Mouse (Mus musculus) liver, embryonic 13.5 days (tissue): Measurements from ENCODE around the gene Myo1b. TPM values are rescaled to one million over a fixed set of nuclear protein-coding genes. Genes with fewer than 3 reads are reported as not detected.

Experiments used
- ATAC-seq: fragments of 200-750 bp; cut with Nextera tagmentation; 2 replicates; pipeline ENCODE4 v1.8.0; 2017; ENCODE audit warnings: low read depth, mild to moderate bottlenecking, moderate number of reproducible peaks, moderate library complexity
- DNase-seq: peaks from one replicate; pipeline ENCODE4 v3.0.0; 2022
- H3K27ac ChIP-seq: fragments of 300-500 bp; sonication (generic); 2 replicates; pipeline ENCODE4 v1.5.1; 2015; ENCODE audit warnings: moderate library complexity, mild to moderate bottlenecking, inconsistent platforms
- H3K27me3 ChIP-seq: fragments of 300-500 bp; sonication (generic); 2 replicates; pipeline ENCODE4 v1.6.1; 2015; ENCODE audit warnings: mild to moderate bottlenecking, inconsistent platforms
- H3K36me3 ChIP-seq: fragments of 300-500 bp; sonication (generic); 2 replicates; pipeline ENCODE4 v1.6.1; 2015; ENCODE audit warnings: mild to moderate bottlenecking, inconsistent platforms
- H3K4me1 ChIP-seq: fragments of 300-500 bp; sonication (generic); replicated peaks from 2 replicates; pipeline ENCODE4 v1.6.1; 2015; ENCODE audit warnings: inconsistent platforms
- H3K4me2 ChIP-seq: fragments of 300-500 bp; sonication (generic); 2 replicates; pipeline ENCODE4 v1.6.1; 2015; ENCODE audit warnings: inconsistent platforms, mild to moderate bottlenecking, moderate library complexity
- H3K4me3 ChIP-seq: fragments of 300-500 bp; sonication (generic); replicated peaks from 2 replicates; pipeline ENCODE4 v1.5.1; 2015; ENCODE audit warnings: mild to moderate bottlenecking, inconsistent platforms
- H3K9ac ChIP-seq: fragments of 300-500 bp; sonication (generic); 2 replicates; pipeline ENCODE4 v1.6.1; 2015; ENCODE audit warnings: mild to moderate bottlenecking, inconsistent platforms
- H3K9me3 ChIP-seq: fragments of 300-500 bp; sonication (generic); replicated peaks from 2 replicates; pipeline ENCODE4 v1.6.1; 2016; ENCODE audit warnings: inconsistent platforms
- WGBS: fragments of 180-500 bp; shearing (Covaris S2); methylation state at CpG from one replicate; pipeline ENCODE4 v1.1.7; 2015; ENCODE audit not compliant: insufficient replicate concordance; 5-methylcytosine and 5-hydroxymethylcytosine counted together
- polyA plus RNA-seq: library from polyadenylated mRNA; unstranded; fragments of >200 nt; fragmentation: Nextera tagmentation; extraction: Ambion mirVana; gene quantifications from 2 replicates; pipeline ENCODE4 v1.2.1, GENCODE M21; 2015

The Myo1b gene
- polyA plus RNA-seq, 1 experiment from 2014 or later: 6.3 TPM

- ATAC-seq (no peak), DNase-seq (no peak)
- H3K9me3 ChIP-seq: no peaks in the 10 kb centered on the region
- H3K4me1 ChIP-seq: peaks cover 8% of the 10 kb centered on the region; the same call in 1 of the 2 replicates
- no peak overlapping the region for H3K4me3 ChIP-seq
- WGBS: 71% methylated on average over 11 of the region's 11 CpGs
- H3K36me3 ChIP-seq: no peaks in the 10 kb centered on the region
- H3K27ac ChIP-seq: no peak overlapping the region
- no peaks in the 10 kb centered on the region for H3K27me3 ChIP-seq
- no peak overlapping the region for H3K9ac ChIP-seq
- no peak overlapping the region for H3K4me2 ChIP-seq
Measured at GRCm38 (mm10) chr1:51837845-51838623, 77.8 kb downstream of the Myo1b start.

GRCm38 (mm10) chr1:51837311-51837710 is 78.6 kb downstream of the Myo1b start:
- H3K4me2 ChIP-seq: no peak overlapping the region
- ATAC-seq (no peak), DNase-seq (no peak)
- H3K27ac ChIP-seq: no peak overlapping the region
- H3K4me3 ChIP-seq: no peak overlapping the region
- peaks cover 8% of the 10 kb centered on the region; the same call in 1 of the 2 replicates for H3K4me1 ChIP-seq
- H3K9me3 ChIP-seq: no peaks in the 10 kb centered on the region
- WGBS: 56% methylated on average over 4 of the region's 4 CpGs
- no peak overlapping the region for H3K9ac ChIP-seq
- H3K27me3 ChIP-seq: no peaks in the 10 kb centered on the region
- H3K36me3 ChIP-seq: no peaks in the 10 kb centered on the region

- no peaks in the 10 kb centered on the region for H3K36me3 ChIP-seq
- no peak overlapping the region for H3K27ac ChIP-seq
- no peak overlapping the region for H3K4me3 ChIP-seq
- peaks cover 8% of the 10 kb centered on the region; the same call in 1 of the 2 replicates for H3K4me1 ChIP-seq
- no peaks in the 10 kb centered on the region for H3K9me3 ChIP-seq
- no peak overlapping the region for H3K4me2 ChIP-seq
- 55% methylated on average over 8 of the region's 8 CpGs for WGBS
- H3K27me3 ChIP-seq: no peaks in the 10 kb centered on the region
- H3K9ac ChIP-seq: no peak overlapping the region
- ATAC-seq (no peak), DNase-seq (no peak)
Measured at GRCm38 (mm10) chr1:51835795-51836194, 80.1 kb downstream of the Myo1b start.

GRCm38 (mm10) chr1:51834072-51834471 is 81.8 kb downstream of the Myo1b start:
- Histone ChIP-seq H3K9ac (no peak overlapping the region), H3K27ac (no peak overlapping the region), H3K27me3 (no peaks in the 10 kb centered on the region), H3K9me3 (no peaks in the 10 kb centered on the region), H3K4me3 (no peak overlapping the region), H3K4me1 (0 out of 2 replicates have a peak, but pooled peaks cover 4% of the 10 kb centered on the region), H3K4me2 (no peak overlapping the region), H3K36me3 (no peaks in the 10 kb centered on the region)
- no peak for ATAC-seq
- WGBS: 55% methylated on average over 3 of the region's 3 CpGs
- DNase-seq: no peak

- Histone ChIP-seq H3K4me1 (no peaks in the 10 kb centered on the region), H3K4me2 (no peak overlapping the region), H3K27ac (no peak overlapping the region), H3K27me3 (no peaks in the 10 kb centered on the region), H3K36me3 (no peaks in the 10 kb centered on the region), H3K9me3 (no peaks in the 10 kb centered on the region), H3K4me3 (no peak overlapping the region), H3K9ac (no peak overlapping the region)
- DNase-seq (no peak), ATAC-seq (no peak)
- 71% methylated on average over 9 of the region's 9 CpGs for WGBS
Measured at GRCm38 (mm10) chr1:51829353-51829752, 86.5 kb downstream of the Myo1b start.

- Histone ChIP-seq H3K4me3 (no peak overlapping the region), H3K9me3 (no peaks in the 10 kb centered on the region), H3K36me3 (no peaks in the 10 kb centered on the region), H3K4me2 (no peak overlapping the region), H3K9ac (no peak overlapping the region), H3K4me1 (no peaks in the 10 kb centered on the region), H3K27ac (no peak overlapping the region), H3K27me3 (no peaks in the 10 kb centered on the region)
- ATAC-seq: no peak
- DNase-seq: no peak
- WGBS: 66% methylated on average over 4 of the region's 4 CpGs
Measured at GRCm38 (mm10) chr1:51822531-51822930, 93.3 kb downstream of the Myo1b start.

GRCm38 (mm10) chr1:51821701-51822495 is 94.0 kb downstream of the Myo1b start:
- no peak overlapping the region for H3K27ac ChIP-seq
- H3K9ac ChIP-seq: no peak overlapping the region
- no peaks in the 10 kb centered on the region for H3K4me1 ChIP-seq
- no peak for DNase-seq
- H3K27me3 ChIP-seq: no peaks in the 10 kb centered on the region
- no peak overlapping the region for H3K4me3 ChIP-seq
- no peaks in the 10 kb centered on the region for H3K36me3 ChIP-seq
- no peak for ATAC-seq
- no peaks in the 10 kb centered on the region for H3K9me3 ChIP-seq
- 69% methylated on average over 13 of the region's 13 CpGs for WGBS
- no peak overlapping the region for H3K4me2 ChIP-seq

GRCm38 (mm10) chr1:51820520-51820919 is 95.4 kb downstream of the Myo1b start:
- H3K9ac ChIP-seq: no peak overlapping the region
- H3K27me3 ChIP-seq: no peaks in the 10 kb centered on the region
- no peak for DNase-seq
- no peaks in the 10 kb centered on the region for H3K36me3 ChIP-seq
- no peak overlapping the region for H3K4me3 ChIP-seq
- no peaks in the 10 kb centered on the region for H3K4me1 ChIP-seq
- H3K27ac ChIP-seq: no peak overlapping the region
- no peaks in the 10 kb centered on the region for H3K9me3 ChIP-seq
- H3K4me2 ChIP-seq: no peak overlapping the region
- no peak for ATAC-seq
- WGBS: 68% methylated on average over 6 of the region's 6 CpGs

GRCm38 (mm10) chr1:51820013-51820441 is 95.8 kb downstream of the Myo1b start:
- Histone ChIP-seq H3K9ac (no peak overlapping the region), H3K36me3 (no peaks in the 10 kb centered on the region), H3K9me3 (no peaks in the 10 kb centered on the region), H3K4me3 (no peak overlapping the region), H3K27me3 (no peaks in the 10 kb centered on the region), H3K27ac (no peak overlapping the region), H3K4me2 (no peak overlapping the region), H3K4me1 (no peaks in the 10 kb centered on the region)
- WGBS: 62% methylated on average over 7 of the region's 7 CpGs
- no peak for ATAC-seq
- no peak for DNase-seq

- no peaks in the 10 kb centered on the region for H3K27me3 ChIP-seq
- no peak overlapping the region for H3K4me2 ChIP-seq
- 57% methylated on average over 1 of the region's 1 CpGs for WGBS
- no peak overlapping the region for H3K9ac ChIP-seq
- no peak overlapping the region for H3K4me3 ChIP-seq
- H3K9me3 ChIP-seq: no peaks in the 10 kb centered on the region
- DNase-seq (no peak), ATAC-seq (no peak)
- H3K36me3 ChIP-seq: no peaks in the 10 kb centered on the region
- H3K4me1 ChIP-seq: no peaks in the 10 kb centered on the region
- H3K27ac ChIP-seq: no peak overlapping the region
Measured at GRCm38 (mm10) chr1:51815636-51816035, 100.2 kb downstream of the Myo1b start.

- H3K27me3 ChIP-seq: no peaks in the 10 kb centered on the region
- no peaks in the 10 kb centered on the region for H3K9me3 ChIP-seq
- H3K4me3 ChIP-seq: no peak overlapping the region
- 52% methylated on average over 5 of the region's 5 CpGs for WGBS
- H3K27ac ChIP-seq: no peak overlapping the region
- H3K36me3 ChIP-seq: no peaks in the 10 kb centered on the region
- H3K4me2 ChIP-seq: no peak overlapping the region
- no peak overlapping the region for H3K9ac ChIP-seq
- ATAC-seq (no peak), DNase-seq (no peak)
- no peaks in the 10 kb centered on the region for H3K4me1 ChIP-seq
Measured at GRCm38 (mm10) chr1:51814854-51815630, 100.8 kb downstream of the Myo1b start.
